Comparison of ENCODE assay signal across 15 mouse cellular contexts in the genomic region with DNA sequence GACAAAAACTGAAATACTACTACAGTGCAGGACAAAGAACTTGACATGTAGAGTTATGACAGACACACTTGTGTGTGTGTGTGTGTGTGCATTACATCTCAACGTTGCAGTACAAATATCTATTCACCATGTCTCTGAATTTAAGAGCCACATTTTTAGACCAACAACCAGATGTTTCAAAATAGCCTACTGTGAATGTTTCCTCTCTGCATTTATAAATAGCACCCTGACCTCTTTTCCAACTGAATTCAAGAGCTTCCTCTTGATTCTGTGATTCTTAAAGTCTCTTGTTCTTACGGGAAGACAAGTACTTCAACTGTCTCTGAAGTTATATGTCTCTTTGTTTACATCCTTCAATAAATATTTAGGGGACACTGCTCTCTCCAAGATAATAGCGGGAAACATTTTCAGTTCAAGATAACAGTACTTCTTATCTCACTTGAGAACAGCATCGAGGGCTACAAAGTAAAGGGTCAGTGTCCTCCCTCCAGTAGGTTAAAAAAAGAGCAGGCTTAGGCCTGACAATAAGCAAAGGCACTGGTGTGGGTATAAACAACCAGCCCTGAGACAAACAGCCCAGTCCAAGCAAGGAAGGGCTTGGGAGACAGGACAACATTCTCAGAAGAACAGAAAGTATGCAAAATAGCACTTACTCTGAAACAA. TPM values are rescaled to one million over a fixed set of nuclear protein-coding genes. Genes with fewer than 3 reads are reported as not detected.
DNase-seq lines count a peak whose midpoint lies in the region; ATAC-seq and TF ChIP-seq lines count a peak whose summit lies in the region.
"Had no signal": no experiment of that assay in that cellular context is flagged by ENCODE, and none has a peak within 500 bp of the region (broad histone marks: within the 10 kb centered on the region; RNA-seq: fewer than 3 reads in every experiment).

No protein-coding gene starts in this region.

- no peak for ATAC-seq in liver, embryonic 13.5 days (ENCODE audit: low read depth)
- ATAC-seq in liver, embryonic 11.5 days (replicated peaks; ENCODE audit: low FRiP score), result no peak

- intact Hi-C loops in heart, postnatal 25 days (cut with DNase I), result no loop called here

- H3K36me3 ChIP-seq in liver, embryonic 13.5 days, result no peaks in the 10 kb centered on the region
- H3K36me3 ChIP-seq in liver, embryonic 11.5 days (ENCODE audit: control insufficient read depth, insufficient read depth, low read length), result no peaks in the 10 kb centered on the region
- H3K36me3 ChIP-seq in embryonic facial prominence, embryonic 10.5 days (replicated peaks), result no peaks in the 10 kb centered on the region
- H3K36me3 ChIP-seq: forebrain, embryonic 10.5 days; hindbrain, embryonic 12.5 days had no signal

- peak overlapping the region; percentile 4; the same call in 1 of the 2 replicates for H3K27ac ChIP-seq in liver, embryonic 13.5 days
- no peak overlapping the region for H3K27ac ChIP-seq in liver, embryonic 11.5 days (ENCODE audit: low read depth, low read length)
- H3K27ac ChIP-seq in olfactory bulb, adult 2 months (ENCODE audit: insufficient read depth, low read depth, low read length), result peak overlapping the region; percentile 36
- no peak overlapping the region for H3K27ac ChIP-seq in embryonic facial prominence, embryonic 10.5 days (replicated peaks)
- H3K27ac ChIP-seq: forebrain, embryonic 10.5 days; hindbrain, embryonic 12.5 days had no signal

- H3K9me3 ChIP-seq in liver, embryonic 13.5 days (replicated peaks), result no peaks in the 10 kb centered on the region
- H3K9me3 ChIP-seq in liver, embryonic 11.5 days (ENCODE audit: control insufficient read depth, low read length), result no peaks in the 10 kb centered on the region
- no peaks in the 10 kb centered on the region for H3K9me3 ChIP-seq in embryonic facial prominence, embryonic 10.5 days
- H3K9me3 ChIP-seq: forebrain, embryonic 10.5 days; hindbrain, embryonic 12.5 days had no signal

- no peak overlapping the region for H3K4me3 ChIP-seq in liver, embryonic 13.5 days (replicated peaks)
- no peak overlapping the region for H3K4me3 ChIP-seq in liver, embryonic 11.5 days (ENCODE audit: low read depth, low read length)
- H3K4me3 ChIP-seq in lung, adult 2 months (replicated peaks; ENCODE audit: extremely low read depth, low read depth, low read length), result peak overlapping the region; percentile 29
- no peak overlapping the region for H3K4me3 ChIP-seq in olfactory bulb, adult 2 months (ENCODE audit: insufficient read depth, low read depth, low read length)
- H3K4me3 ChIP-seq in embryonic facial prominence, embryonic 10.5 days, result no peak overlapping the region
- H3K4me3 ChIP-seq: forebrain, embryonic 10.5 days; hindbrain, embryonic 12.5 days had no signal

- no peak overlapping the region for H3K9ac ChIP-seq in liver, embryonic 13.5 days
- no peak overlapping the region for H3K9ac ChIP-seq in liver, embryonic 11.5 days (ENCODE audit: low read depth, low read length)
- H3K9ac ChIP-seq: hindbrain, embryonic 12.5 days had no signal

- no peak overlapping the region for H3K4me2 ChIP-seq in liver, embryonic 13.5 days
- H3K4me2 ChIP-seq in liver, embryonic 11.5 days, result no peak overlapping the region
- H3K4me2 ChIP-seq: hindbrain, embryonic 12.5 days; midbrain, embryonic 11.5 days had no signal

- peaks cover 15% of the 10 kb centered on the region for H3K27me3 ChIP-seq in liver, embryonic 13.5 days
- H3K27me3 ChIP-seq in liver, embryonic 11.5 days (replicated peaks; ENCODE audit: control insufficient read depth, insufficient read depth, low read length), result 0 out of 2 replicates have a peak, but pooled peaks cover 3% of the 10 kb centered on the region
- H3K27me3 ChIP-seq in embryonic facial prominence, embryonic 10.5 days (replicated peaks; ENCODE audit: low read depth, poor library complexity, severe bottlenecking), result peaks cover 22% of the 10 kb centered on the region
- H3K27me3 ChIP-seq: hindbrain, embryonic 12.5 days had no signal

- TF ChIP-seq CTCF in lung, adult 2 months (IDR thresholded peaks at IDR 0.05; ENCODE audit: insufficient read depth, low read length), result no peak
- TF ChIP-seq CTCF in olfactory bulb, adult 2 months (IDR thresholded peaks at IDR 0.05; ENCODE audit: insufficient read depth, low read depth, low read length), result no peak

- TF ChIP-seq POLR2A in lung, adult 2 months (IDR thresholded peaks at IDR 0.05; ENCODE audit: borderline replicate concordance, extremely low read depth, low read depth, low read length), result no peak
- TF ChIP-seq POLR2A in olfactory bulb, adult 2 months (IDR thresholded peaks at IDR 0.05; ENCODE audit: insufficient read depth, low read depth, low read length), result no peak

- 6% methylated on average over 4 of the region's 4 CpGs for WGBS in liver, embryonic 13.5 days (ENCODE audit: insufficient replicate concordance)
- WGBS in liver, embryonic 11.5 days, result 11% methylated on average over 4 of the region's 4 CpGs
- WGBS in lung, adult 2 months, result 5% methylated on average over 4 of the region's 4 CpGs
- WGBS in olfactory bulb, adult 2 months, result 38% methylated on average over 4 of the region's 4 CpGs
- WGBS in embryonic facial prominence, embryonic 10.5 days, result 67% methylated on average over 4 of the region's 4 CpGs

- peaks cover 11% of the 10 kb centered on the region; the same call in 1 of the 2 replicates for H3K4me1 ChIP-seq in liver, embryonic 13.5 days (replicated peaks)
- H3K4me1 ChIP-seq in liver, embryonic 11.5 days (replicated peaks; ENCODE audit: control insufficient read depth, insufficient read depth, low read length), result peaks cover 5% of the 10 kb centered on the region
- peaks cover 28% of the 10 kb centered on the region for H3K4me1 ChIP-seq in lung, adult 2 months (ENCODE audit: control insufficient read depth, insufficient read depth, low read length)
- H3K4me1 ChIP-seq in olfactory bulb, adult 2 months (ENCODE audit: control insufficient read depth, insufficient read depth, low read length), result peaks cover 9% of the 10 kb centered on the region
- 0 out of 2 replicates have a peak, but pooled peaks cover 5% of the 10 kb centered on the region for H3K4me1 ChIP-seq in embryonic facial prominence, embryonic 10.5 days
- H3K4me1 ChIP-seq: hindbrain, embryonic 12.5 days had no signal

- peak; percentile 15 to 40 for DNase-seq in heart, adult 18-20 months
- no peak for DNase-seq in heart, postnatal 25 days (ENCODE audit: low spot score)
- DNase-seq in liver, embryonic 13.5 days, result no peak
- DNase-seq in liver, embryonic 11.5 days (ENCODE audit: low spot score), result no peak
- DNase-seq in lung, adult 2 months, result no peak
- no peak for DNase-seq in embryonic facial prominence, embryonic 10.5 days (ENCODE audit: low spot score)
- DNase-seq in adrenal gland, adult 2 months, result no peak
- DNase-seq: gastrocnemius, postnatal 10 days; left cerebral cortex, postnatal 4 days had no signal

RNA-seq across cellular contexts. Expression of gene Arap2, which starts 3.5 kb away (rescaled TPM):
- total RNA-seq in heart, adult 18-20 months (2021), result 10 to 100 TPM in 1 of 2 experiments, 1 to 10 TPM in 1; 9.9 to 12.3 TPM
- total RNA-seq in heart, postnatal 25 days (2021), result 1 to 10 TPM; 7.3 to 8.2 TPM
- 2.0 and 2.4 TPM in 2 replicates for polyA plus RNA-seq in liver, embryonic 13.5 days (2015; fragmentation: Nextera tagmentation; extraction: Ambion mirVana)
- 2.4 and 2.7 TPM in 2 replicates for polyA plus RNA-seq in liver, embryonic 11.5 days (2014; fragmentation: Nextera tagmentation; extraction: Ambion mirVana)
- 6.4 and 15.8 TPM in 2 replicates for polyA plus RNA-seq in lung, adult 2 months (2012; rRNA removed)
- polyA plus RNA-seq in olfactory bulb, adult 2 months (2012; ENCODE audit: insufficient read depth, insufficient read length, low replicate concordance, missing spikeins), result 558 TPM in 1 of 2 replicates, not detected in the other
- 0.55 and 2.6 TPM in 2 replicates for polyA plus RNA-seq in embryonic facial prominence, embryonic 10.5 days (2016; fragmentation: Nextera tagmentation; extraction: Ambion mirVana)
- total RNA-seq in adrenal gland, adult 2 months (2021), result 1 to 10 TPM; 3.0 to 4.2 TPM
- polyA plus RNA-seq in adrenal gland, adult 2 months (2012; rRNA removed), result 0.19 and 0.61 TPM in 2 replicates

RNA-seq across cellular contexts. Expression of gene Dthd1, which starts 51.2 kb away (rescaled TPM):
- under 1 TPM in 1 of 2 experiments, not detected in 1; 0.15 TPM for total RNA-seq in heart, adult 18-20 months (2021)
- not detected for total RNA-seq in heart, postnatal 25 days (2021)
- polyA plus RNA-seq in liver, embryonic 13.5 days (2015; fragmentation: Nextera tagmentation; extraction: Ambion mirVana), result not detected in 2 replicates
- polyA plus RNA-seq in liver, embryonic 11.5 days (2014; fragmentation: Nextera tagmentation; extraction: Ambion mirVana), result not detected in 2 replicates
- polyA plus RNA-seq in lung, adult 2 months (2012; rRNA removed), result not detected in 2 replicates
- not detected in 2 replicates for polyA plus RNA-seq in olfactory bulb, adult 2 months (2012; ENCODE audit: insufficient read depth, insufficient read length, low replicate concordance, missing spikeins)
- polyA plus RNA-seq in embryonic facial prominence, embryonic 10.5 days (2016; fragmentation: Nextera tagmentation; extraction: Ambion mirVana), result not detected in 2 replicates
- total RNA-seq in adrenal gland, adult 2 months (2021), result not detected
- polyA plus RNA-seq in adrenal gland, adult 2 months (2012; rRNA removed), result not detected in 2 replicates
- total RNA-seq: gastrocnemius, postnatal 10 days had no signal
- polyA plus RNA-seq: forebrain, embryonic 10.5 days; hindbrain, embryonic 12.5 days; midbrain, embryonic 11.5 days; neural tube, embryonic 14.5 days; stomach, embryonic 14.5 days had no signal

Comparison
In these comparisons a context has a peak if more than half of its experiments do, and no peak if none do; other contexts are left out.
1. DNase-seq: peak in heart, adult 18-20 months (2 of 2); none in heart, postnatal 25 days (single experiment), liver, embryonic 13.5 days (single experiment), liver, embryonic 11.5 days (single experiment), lung, adult 2 months (single experiment), embryonic facial prominence, embryonic 10.5 days (single experiment) and adrenal gland, adult 2 months (single experiment).
2. H3K27ac ChIP-seq: peak in liver, embryonic 13.5 days (single experiment) and olfactory bulb, adult 2 months (single experiment); none in liver, embryonic 11.5 days (single experiment) and embryonic facial prominence, embryonic 10.5 days (single experiment).